Mouse (Mus musculus) duodenum, adult 2 months (tissue): ENCODE measurements around the gene Gm11555. TPM values are rescaled to one million over a fixed set of nuclear protein-coding genes. Genes with fewer than 3 reads are reported as not detected.

Source experiments
- polyA plus RNA-seq: library from polyadenylated mRNA; depleted of rRNA; stranded (reverse); fragments of >200 nt; gene quantifications from 2 replicates; pipeline ENCODE4 v1.2.3, GENCODE M21; 2012; ENCODE audit warnings: low replicate concordance; rRNA removed

Gene Gm11555
- not detected in 2 replicates for polyA plus RNA-seq

DNA sequence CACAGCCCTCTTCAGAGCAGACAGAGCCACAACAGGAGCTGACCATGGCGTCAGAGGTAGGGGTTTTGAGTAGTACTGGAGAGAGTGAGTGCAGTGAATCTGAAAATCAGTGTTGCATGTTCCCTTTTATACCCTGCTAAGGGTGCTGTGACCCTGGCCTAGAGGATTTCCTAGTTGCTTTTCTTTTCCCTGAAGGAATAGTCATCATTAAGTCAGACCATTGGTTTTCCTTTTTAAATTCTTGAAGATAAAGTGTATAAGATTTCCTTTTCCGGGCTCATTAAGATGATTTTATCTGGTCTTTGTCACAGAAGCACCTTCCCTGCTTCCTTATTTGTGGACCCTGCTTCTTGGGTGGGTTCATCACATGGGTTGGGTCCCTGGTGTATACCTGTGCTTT is at the start of gene Gm11555:
Gene Gm11555, minus strand, starts transcription at position 101 of the 400 bp plus-strand sequence.

DNA sequence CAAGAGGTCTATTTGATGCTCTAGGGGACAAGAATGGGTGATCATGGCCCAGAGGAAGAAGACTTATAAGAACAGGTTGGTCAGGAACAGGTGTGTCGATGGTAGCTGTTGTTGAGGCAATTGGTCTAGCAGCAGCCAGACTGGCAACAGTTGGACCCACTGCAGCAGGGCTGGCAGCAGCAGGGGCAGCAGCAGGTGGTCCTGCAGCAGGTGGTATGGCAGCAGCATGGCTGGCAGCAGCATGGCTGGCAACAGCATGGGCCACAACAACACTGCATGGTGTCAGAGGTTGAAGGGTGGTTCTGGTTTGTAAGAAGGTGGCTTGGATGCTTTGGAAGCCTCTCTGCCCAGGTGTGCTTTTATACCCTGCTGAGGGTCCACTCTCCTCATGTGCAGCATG is 40.4 kb upstream of the Gm11555 start, which contains the start of gene Gm14190:
Gene Gm14190, minus strand, starts transcription at position 278 of the 400 bp plus-strand sequence.

DNA sequence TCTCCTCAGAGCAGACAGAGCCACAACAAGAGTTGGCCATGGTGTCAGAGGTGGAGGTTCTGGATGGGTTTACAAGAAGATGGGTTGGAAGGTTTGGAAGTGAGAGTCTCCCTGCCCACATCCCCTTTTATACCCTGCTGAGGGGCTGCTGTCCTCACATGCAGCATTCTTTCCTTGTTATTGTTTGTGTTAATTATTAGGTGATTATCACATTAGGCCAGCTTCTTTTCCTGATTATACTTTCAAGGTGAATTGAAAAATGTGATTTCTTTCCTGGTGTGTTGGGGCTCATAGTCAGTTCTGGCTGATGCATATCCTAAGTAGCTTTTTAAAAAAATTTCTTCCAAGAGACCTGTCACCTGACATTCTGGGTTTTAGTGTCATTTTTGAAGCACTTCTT is 15.8 kb upstream of the Gm11555 start, which contains the start of gene Krtap4-6:
Gene Krtap4-6, minus strand, starts transcription at position 101 of the 400 bp plus-strand sequence.

DNA sequence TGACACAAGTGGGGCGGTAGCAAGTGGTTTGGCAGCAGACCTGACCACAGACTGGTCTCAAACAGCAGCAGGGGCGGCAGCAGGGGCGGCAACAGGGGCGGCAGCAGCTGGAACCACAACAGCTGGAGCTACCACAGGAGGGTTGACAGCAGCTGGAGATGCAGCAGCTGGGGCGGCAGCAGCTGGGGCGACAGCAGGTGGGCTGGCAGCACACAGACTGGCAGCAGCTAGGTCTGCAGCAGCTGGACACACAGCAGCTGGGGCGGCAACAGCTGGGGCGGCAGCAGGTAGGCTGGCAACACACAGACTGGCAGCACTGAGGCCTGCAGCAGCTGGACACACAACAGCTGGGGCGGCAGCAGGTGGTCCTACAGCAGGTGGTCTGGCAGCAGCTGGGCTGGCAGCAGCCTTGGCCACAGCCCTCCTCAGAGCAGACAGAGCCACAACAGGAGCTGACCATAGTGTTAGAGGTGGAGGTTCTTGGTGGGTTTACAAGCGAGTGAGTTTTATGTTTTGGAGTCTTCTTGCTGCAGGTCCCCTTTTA is 8.5 kb upstream of the Gm11555 start, which contains the start of gene Gm11563:
Gene Gm11563, minus strand, starts transcription at position 494 of the 544 bp plus-strand sequence.

DNA sequence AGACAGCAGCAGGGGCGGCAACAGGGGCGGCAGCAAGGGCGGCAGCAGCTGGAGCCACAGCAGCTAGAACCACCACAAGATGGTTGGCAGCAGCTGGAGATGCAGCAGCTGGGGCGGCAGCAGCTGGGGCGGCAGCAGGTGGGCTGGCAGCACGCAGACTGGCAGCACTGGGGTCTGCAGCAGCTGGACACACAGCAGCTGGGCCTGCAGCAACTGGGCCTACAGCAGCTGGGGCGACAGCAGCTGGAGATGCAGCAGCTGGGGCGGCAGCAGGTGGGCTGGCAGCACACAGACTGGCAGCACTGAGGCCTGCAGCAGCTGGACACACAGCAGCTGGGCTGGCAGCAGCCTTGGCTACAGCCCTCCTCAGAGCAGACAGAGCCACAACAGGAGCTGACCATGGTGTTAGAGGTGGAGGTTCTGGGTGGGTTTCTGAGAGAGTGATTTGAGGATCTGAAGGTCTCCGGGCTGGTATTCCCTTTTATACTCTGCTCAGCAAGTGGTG is 6.3 kb downstream of the Gm11555 start, which contains the start of gene Krtap4-7:
Gene Krtap4-7, minus strand, starts transcription at position 455 of the 505 bp plus-strand sequence.

DNA sequence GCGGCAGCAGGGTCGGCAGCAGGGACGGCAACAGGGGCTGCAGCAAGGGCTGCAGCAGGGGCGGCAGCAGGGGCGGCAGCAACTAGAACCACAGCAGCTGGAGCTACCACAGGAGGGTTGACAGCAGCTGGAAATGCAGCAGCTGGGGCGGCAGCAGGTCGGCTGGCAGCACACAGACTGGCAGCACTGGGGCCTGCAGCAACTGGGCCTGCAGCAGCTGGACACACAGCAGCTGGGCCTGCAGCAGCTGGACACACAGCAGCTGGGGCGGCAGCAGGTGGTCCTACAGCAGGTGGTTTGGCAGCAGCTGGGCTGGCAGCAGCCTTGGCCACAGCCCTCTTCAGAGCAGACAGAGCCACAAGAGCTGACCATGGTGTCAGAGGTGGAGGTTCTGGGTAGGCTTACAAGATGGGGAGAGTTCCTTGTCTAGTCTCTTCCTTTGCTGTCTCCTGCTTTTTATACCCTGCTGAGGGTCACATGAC is 15.3 kb downstream of the Gm11555 start, which contains the start of gene Krtap4-2:
Gene Krtap4-2, minus strand, starts transcription at position 432 of the 482 bp plus-strand sequence.

DNA sequence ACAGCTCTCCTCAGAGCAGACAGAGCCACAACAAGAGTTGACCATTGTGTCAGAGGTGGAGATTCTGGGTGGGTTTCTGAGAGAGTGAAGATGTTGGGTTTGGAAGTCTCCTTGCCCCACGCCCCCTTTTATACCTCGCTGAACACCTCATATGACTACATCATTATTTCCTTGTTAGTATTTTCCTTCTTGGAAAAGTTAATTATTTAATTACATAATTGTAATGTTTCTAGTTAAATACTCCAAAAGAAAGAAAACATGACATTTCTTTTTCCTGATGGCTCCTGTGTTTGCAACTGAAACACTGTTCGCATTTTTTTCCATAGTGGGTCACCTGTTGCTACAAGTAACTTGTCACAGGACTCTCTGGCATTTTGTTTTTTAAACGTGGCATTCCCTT is 21.9 kb downstream of the Gm11555 start, which contains the start of gene Krtap4-1:
Gene Krtap4-1, minus strand, starts transcription at position 101 of the 400 bp plus-strand sequence.

DNA sequence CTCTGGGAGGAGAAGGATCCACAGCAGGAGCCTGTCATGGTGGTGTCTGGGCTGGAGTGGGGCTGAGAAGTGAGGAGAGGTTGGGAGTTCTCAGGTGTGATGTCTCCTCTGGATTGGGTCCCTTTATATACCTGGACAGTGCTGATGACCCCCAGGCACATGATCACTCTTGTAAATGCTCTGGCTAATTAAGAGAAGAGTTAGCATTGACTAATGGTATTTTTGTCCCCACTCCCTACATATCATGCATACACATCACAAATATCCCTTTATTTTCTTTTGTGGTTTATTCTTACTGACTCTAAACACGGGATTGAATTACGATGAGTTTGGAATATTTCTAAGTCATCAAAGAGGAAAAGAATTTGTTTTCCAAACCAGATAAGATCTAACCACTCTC is 29.7 kb downstream of the Gm11555 start, which contains the start of gene Gm11562:
Gene Gm11562, minus strand, starts transcription at position 101 of the 400 bp plus-strand sequence.

DNA sequence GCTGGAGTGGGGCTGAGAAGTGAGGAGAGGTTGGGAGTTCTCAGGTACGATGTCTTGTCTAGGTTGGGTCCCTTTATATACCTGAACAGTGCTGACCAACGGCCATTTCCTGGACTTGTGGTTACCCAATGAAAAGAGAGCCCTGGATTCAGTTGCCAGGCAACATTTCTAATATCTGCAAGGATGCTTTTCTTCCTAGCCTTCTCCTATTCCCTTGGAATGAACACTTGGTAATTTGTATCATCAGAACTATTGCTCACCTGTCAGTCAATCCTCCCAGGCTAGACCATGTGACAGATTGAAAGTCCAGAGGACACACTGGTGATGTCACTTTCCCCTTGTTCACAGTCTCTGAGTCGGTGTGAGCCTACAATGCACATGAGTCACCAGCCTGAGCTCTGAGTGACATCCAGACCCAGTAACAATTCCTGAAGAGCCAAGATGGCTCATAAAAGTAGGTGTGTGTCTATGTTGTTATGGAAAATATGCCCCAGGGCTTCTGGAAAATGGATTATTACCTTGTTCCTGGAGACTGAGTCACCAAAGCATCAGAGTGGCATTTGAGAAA is 35.2 kb downstream of the Gm11555 start, which contains the start of gene Krtap2-4:
Gene Krtap2-4, minus strand, starts transcription at position 51 of the 568 bp plus-strand sequence.

DNA sequence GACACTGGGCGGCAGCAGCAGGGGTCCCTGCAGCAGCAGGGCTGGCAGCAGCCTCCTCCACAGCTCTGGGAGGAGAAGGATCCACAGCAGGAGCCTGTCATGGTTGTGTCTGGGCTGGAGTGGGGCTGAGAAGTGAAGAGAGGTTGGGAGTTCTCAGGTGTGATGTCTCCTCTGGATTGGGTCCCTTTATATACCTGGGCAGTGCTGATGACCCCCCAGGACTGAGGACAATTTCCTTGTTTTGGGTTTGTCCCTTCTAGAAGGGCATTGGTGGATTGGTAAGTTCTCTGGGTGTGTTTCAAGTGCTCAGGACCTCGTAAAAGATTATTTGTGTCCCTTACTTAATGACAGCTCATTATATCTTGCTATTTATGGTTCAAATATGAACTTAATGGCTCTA is 39.9 kb downstream of the Gm11555 start, which contains the start of gene Gm11937:
Gene Gm11937, minus strand, starts transcription at position 101 of the 400 bp plus-strand sequence.

DNA sequence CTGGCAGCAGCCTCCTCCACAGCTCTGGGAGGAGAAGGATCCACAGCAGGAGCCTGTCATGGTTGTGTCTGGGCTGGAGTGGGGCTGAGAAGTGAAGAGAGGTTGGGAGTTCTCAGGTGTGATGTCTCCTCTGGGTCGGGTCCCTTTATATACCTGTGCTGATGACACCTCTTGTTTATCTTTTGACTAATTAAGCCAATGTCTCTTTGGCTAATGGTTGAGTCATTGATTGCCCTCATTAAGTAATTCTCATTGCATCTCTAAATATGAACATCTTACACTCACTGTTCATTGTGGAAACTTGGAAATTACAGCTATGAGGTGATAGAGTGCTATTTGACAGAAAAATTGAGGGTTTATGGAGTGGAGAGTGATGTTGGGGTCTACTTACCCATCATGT is 46.8 kb downstream of the Gm11555 start, which contains the start of gene Gm11938:
Gene Gm11938, minus strand, starts transcription at position 101 of the 400 bp plus-strand sequence.

Other genes starting within 250 kb of the Gm11555 start
- 2.3 and 5.4 TPM in 2 replicates for gene Krt12, start 228.0 kb downstream of the Gm11555 start, polyA plus RNA-seq
- gene Krt20, start 212.1 kb downstream of the Gm11555 start, polyA plus RNA-seq = 90.1 and 382 TPM in 2 replicates
- gene Krt23, start 157.1 kb downstream of the Gm11555 start, polyA plus RNA-seq = 2.5 and 23.6 TPM in 2 replicates
- not detected in 2 replicates for gene Krt39, start 128.9 kb downstream of the Gm11555 start, polyA plus RNA-seq
- gene Krt40, start 107.1 kb downstream of the Gm11555 start, polyA plus RNA-seq = not detected in 2 replicates
- not detected in 2 replicates for gene Krtap3-3, start 99.4 kb downstream of the Gm11555 start, polyA plus RNA-seq
- gene Krtap3-2, start 93.4 kb downstream of the Gm11555 start, polyA plus RNA-seq = not detected in 2 replicates
- not detected in 2 replicates for gene Gm11939, start 90.8 kb downstream of the Gm11555 start, polyA plus RNA-seq
- gene Krtap3-1, start 83.6 kb downstream of the Gm11555 start, polyA plus RNA-seq = 0.21 TPM in 1 of 2 replicates, not detected in the other
- not detected in 2 replicates for gene Krtap1-5, start 69.2 kb downstream of the Gm11555 start, polyA plus RNA-seq
- not detected in 2 replicates for gene Krtap1-4, start 66.6 kb downstream of the Gm11555 start, polyA plus RNA-seq
- not detected in 2 replicates for gene Krtap1-3, start 58.9 kb downstream of the Gm11555 start, polyA plus RNA-seq
- gene Krtap9-3, start 52.1 kb downstream of the Gm11555 start, polyA plus RNA-seq = not detected in 2 replicates
- gene Gm11938, start 46.9 kb downstream of the Gm11555 start, polyA plus RNA-seq = not detected in 2 replicates
- gene Gm11937, start 40.0 kb downstream of the Gm11555 start, polyA plus RNA-seq = not detected in 2 replicates
- gene Krtap2-4, start 35.4 kb downstream of the Gm11555 start, polyA plus RNA-seq = 0.27 TPM in 1 of 2 replicates, not detected in the other
- not detected in 2 replicates for gene Gm11562, start 29.8 kb downstream of the Gm11555 start, polyA plus RNA-seq
- not detected in 2 replicates for gene Krtap4-1, start 22.0 kb downstream of the Gm11555 start, polyA plus RNA-seq
- not detected in 2 replicates for gene Krtap4-2, start 15.2 kb downstream of the Gm11555 start, polyA plus RNA-seq
- not detected in 2 replicates for gene Krtap4-7, start 6.1 kb downstream of the Gm11555 start, polyA plus RNA-seq
- not detected in 2 replicates for gene Gm11563, start 8.7 kb upstream of the Gm11555 start, polyA plus RNA-seq
- gene Krtap4-6, start 15.7 kb upstream of the Gm11555 start, polyA plus RNA-seq = not detected in 2 replicates
- gene Gm14190, start 40.5 kb upstream of the Gm11555 start, polyA plus RNA-seq = not detected in 2 replicates
- gene Gm14180, start 84.1 kb upstream of the Gm11555 start, polyA plus RNA-seq = not detected in 2 replicates
- gene Gm11595, start 122.7 kb upstream of the Gm11555 start, polyA plus RNA-seq = not detected in 2 replicates
- gene Krtap4-8, start 130.5 kb upstream of the Gm11555 start, polyA plus RNA-seq = not detected in 2 replicates
- not detected in 2 replicates for gene Krtap4-9, start 135.0 kb upstream of the Gm11555 start, polyA plus RNA-seq
- not detected in 2 replicates for gene Gm11596, start 143.2 kb upstream of the Gm11555 start, polyA plus RNA-seq
- gene Gm11569, start 148.7 kb upstream of the Gm11555 start, polyA plus RNA-seq = not detected in 2 replicates
- not detected in 2 replicates for gene Gm11554, start 154.2 kb upstream of the Gm11555 start, polyA plus RNA-seq
- gene Krtap4-13, start 159.7 kb upstream of the Gm11555 start, polyA plus RNA-seq = not detected in 2 replicates
- not detected in 2 replicates for gene Gm11564, start 165.4 kb upstream of the Gm11555 start, polyA plus RNA-seq
- not detected in 2 replicates for gene 2300003K06Rik, start 187.8 kb upstream of the Gm11555 start, polyA plus RNA-seq
- 1.4 TPM in 1 of 2 replicates, not detected in the other for gene Krtap4-16, start 201.4 kb upstream of the Gm11555 start, polyA plus RNA-seq
- not detected in 2 replicates for gene Gm11568, start 207.7 kb upstream of the Gm11555 start, polyA plus RNA-seq
- gene Gm11559, start 214.2 kb upstream of the Gm11555 start, polyA plus RNA-seq = not detected in 2 replicates
- not detected in 2 replicates for gene Krtap9-1, start 223.2 kb upstream of the Gm11555 start, polyA plus RNA-seq
- not detected in 2 replicates for gene Gm11567, start 229.0 kb upstream of the Gm11555 start, polyA plus RNA-seq